Mouse (Mus musculus) right cerebral cortex, adult 18-20 months (tissue): Measurements from ENCODE around the gene Mrpl2.

Source experiments
- DNase-seq: peaks from one replicate; pipeline ENCODE4 v3.0.0; 2022; ENCODE audit warnings: mixed read lengths

The Mrpl2 gene

DNA sequence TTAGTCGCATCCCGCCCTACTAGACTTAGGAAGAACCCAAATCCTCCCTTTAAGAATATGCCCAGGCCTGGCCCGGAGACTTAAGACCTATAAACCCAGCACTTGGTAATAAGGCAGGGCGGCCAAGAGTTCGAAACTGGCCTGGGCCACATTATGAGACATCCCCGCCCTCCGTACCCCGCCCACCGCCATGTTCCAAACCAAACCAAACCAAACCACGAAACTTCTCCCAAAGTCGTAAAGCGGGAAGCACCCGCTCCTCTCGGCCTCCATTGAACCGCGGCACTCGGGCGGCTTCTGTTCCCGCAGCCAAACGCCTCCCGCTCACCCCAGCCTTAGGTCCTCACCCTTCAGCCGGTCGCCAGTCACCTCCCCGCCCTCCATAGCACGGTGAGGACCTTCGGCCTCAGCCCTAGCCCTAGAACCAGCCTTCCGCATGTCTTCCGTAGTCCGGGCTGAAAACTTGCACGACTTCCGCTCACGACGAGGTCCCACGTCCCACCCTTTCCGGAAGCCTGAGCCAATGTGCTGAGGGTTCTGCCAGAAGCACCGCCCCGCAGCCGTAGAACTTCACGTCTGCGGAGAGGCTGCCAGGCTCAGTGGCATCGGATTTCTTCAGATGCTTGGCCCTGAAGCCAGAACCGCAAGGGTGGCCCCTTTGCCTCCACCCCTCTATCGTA, 28.0 kb downstream of the Mrpl2 start, which contains the start of gene Rrp36:
Rrp36 (minus strand) TSS at position 503 of the 680 bp plus-strand sequence.
- DNase-seq, result peak; percentile 92

DNA sequence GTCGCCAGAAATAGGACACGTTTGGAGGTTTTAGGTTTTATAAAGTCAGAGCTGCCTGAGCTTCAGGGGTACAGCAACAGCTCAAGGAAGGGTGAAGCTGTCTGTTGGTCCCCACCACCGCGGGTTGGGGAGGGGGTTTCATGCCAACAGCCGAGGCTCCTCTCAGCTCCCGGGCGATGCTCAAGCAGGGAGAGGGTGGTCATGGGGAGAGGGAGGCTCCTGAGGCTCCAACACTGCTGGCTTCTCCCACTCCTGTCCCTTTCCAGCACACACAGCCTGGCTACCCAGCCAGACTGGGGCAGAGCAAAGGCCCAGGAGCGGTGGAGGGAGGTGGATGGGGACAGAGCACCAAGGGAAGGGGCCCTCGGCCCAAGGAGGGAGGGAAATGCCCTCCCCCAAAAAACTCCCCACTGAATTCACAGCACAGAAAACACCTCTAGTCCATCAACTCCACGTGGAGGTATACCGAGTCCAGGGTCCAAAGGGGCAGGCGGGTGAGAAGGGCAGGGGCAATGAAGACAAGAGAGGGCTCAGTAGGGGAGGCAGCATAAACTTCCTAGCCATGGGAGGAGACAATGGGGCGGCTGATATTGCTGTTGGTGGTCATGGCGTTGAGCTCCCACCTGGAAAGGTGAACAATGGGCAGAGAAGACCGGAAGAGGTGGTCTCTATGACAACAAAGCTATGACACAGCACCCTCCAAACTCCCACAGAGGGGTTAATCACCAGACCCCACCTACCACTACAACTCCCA, 28.7 kb downstream of the Mrpl2 start:
- no peak for DNase-seq

DNA sequence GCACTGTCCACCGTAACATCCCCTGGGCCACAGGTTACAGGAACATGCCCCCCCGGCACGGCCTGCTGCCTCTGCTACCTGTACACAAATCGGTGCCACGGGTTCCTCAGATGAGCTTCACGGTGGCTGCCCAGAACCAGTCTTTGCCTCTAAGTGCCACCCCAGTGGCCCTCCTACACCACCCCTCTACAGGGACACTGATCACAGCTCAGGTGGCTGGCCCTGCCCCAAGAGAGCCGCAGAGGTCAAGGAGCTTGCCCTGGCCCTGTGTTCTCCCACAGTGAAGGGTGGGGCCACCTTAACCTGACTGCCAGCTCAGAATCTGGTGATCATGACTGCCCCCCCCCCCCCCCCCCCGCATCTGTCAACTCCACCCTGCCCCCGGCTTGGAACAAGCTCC, 32.4 kb downstream of the Mrpl2 start, which contains the start of gene Mea1:
Mea1 (plus strand) TSS at position 378 of the 400 bp plus-strand sequence.
- no peak for DNase-seq

GRCm38 (mm10) chr17:46678911-46679310, 32.9 kb downstream of the Mrpl2 start:
- DNase-seq, result no peak

DNA sequence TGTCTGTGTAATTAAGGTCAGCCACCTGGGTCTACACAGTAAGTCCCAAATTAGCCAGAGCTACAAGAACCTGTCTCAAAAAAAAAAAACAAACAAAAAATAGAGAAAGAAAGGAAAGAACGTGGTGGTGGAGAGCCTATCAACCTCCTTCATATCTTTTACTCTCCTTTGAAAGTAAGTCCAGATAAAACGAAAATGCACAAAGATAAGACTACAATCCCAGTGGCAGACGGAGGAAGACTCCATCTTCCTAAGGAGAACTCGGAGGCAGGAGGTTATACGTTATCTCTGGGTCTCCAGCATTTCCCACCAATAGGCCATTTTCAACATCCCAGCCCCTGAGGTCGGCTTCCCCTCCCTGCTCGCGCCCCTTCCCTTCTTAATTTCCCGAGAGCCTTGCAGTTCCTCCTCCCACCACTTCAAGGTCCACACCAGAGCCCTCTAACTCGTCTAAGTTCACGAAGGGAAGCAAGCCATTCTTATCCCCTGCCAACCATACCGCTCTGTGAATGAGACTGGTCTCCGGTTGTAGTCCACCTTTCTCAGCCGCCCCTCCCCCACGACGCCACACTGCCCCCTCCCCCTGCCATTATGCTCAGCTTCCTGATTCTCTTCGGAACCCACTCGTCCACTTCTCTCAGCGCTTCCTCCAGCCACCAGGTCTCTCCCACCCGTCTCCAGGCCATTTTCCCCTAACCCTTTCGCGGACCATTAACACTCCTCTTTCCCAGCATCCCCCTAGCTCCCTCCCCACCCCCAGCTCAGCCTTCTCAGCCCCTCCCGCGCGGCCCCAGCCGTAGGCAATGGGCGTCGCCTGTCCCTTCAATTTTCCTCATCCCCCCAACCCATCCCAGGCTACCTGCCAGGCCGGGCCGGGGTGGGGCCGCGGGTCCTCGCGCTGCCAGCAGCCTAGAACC, 34.1 kb downstream of the Mrpl2 start:
- DNase-seq, result peak; percentile 29

DNA sequence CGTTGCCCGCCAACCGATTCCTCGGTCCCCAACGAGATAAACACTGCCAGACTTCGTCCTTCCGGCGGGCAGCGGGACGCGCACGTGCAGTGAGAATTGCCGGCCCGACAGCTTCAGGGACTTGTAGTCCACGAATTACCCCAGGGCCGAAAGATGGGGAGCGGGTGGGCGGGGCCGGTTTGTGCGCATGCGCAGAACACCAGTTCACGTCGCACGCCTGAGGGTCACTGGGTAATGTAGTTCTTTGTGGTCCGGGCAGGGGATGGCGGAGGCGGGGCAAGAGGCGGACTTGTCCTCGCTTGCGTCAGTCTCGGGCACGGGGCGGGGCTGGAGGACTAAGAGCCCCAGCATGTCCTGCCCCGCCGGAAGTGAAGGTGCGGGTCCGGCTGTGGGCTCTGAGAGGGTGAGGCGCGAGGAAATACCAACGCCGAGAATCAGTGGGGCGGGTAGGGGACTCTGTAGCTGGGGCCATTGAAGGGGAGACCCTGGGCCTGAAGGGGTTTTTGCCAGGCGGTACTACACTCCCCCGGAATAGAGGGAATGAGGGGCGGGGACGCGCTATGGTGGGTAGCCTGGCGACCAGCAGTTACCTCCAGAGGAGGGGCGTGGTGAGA, 34.8 kb downstream of the Mrpl2 start, which contains the start of gene Klhdc3:
Klhdc3 (minus strand) TSS at position 155 of the 614 bp plus-strand sequence.
- peak; percentile 98 for DNase-seq

GRCm38 (mm10) chr17:46681466-46682118, 35.6 kb downstream of the Mrpl2 start:
- DNase-seq, result no peak

- DNase-seq, result no peak
Observed at GRCm38 (mm10) chr17:46682654-46683389, 36.8 kb downstream of the Mrpl2 start.

DNA sequence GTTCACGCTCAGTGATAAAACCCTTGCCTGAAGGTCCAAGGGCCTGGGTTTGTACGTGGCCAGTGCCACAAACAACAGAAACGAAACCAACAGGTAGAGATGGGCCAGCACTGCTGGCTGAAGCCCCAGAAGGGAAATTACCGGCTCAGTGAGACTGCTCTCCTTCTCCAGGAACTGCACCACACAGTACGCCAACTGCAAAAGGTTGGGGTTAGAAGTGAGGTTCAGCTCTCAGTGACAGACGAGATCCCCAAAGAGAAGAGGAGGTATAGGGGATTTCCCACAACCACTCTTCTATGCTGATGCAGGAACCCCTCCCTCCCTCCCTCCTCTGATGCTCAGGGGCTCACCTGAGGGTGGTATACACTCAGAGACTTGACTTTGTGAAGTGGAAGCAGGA, 39.9 kb downstream of the Mrpl2 start:
- no peak for DNase-seq

DNA sequence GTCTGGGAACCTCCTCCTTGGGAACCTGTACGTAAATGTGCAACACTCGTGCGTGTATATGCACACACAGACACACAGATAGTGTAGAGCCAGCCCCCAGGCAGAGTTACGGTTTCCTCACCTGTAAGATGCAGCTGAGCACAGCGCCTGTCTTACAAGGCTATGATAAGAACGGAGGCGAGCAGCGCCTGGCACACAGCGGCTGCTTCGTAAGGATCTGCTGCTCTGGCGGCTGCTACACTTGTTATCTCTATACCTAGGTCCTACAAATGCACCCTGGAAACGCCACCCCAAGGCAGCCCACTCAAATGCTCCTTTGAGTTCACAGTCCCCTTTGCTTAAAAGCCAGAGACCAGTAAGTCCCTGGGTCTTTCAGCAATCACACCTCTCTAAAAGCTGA, 44.6 kb downstream of the Mrpl2 start:
- no peak for DNase-seq

DNA sequence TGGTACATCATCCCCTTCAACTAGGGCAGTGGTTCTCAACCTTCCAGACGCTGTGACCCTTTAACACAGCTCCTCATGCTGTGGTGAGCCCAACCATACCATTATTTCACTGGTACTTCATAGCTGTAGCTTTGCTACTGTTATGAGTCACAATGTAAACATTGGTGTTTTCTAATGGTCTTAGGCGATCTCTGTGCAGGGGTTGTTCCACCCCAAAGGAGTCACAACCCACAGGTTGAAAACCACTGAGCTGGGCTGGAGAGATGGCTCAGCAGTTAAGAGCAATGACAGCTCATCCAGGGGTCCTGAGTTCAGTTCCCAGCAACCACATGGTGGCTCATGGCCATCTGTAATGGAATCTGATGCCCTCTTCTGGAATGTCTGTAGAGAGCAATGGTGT, 45.4 kb downstream of the Mrpl2 start:
- DNase-seq, result no peak

GRCm38 (mm10) chr17:46694517-46695063, 48.6 kb downstream of the Mrpl2 start:
- no peak for DNase-seq

GRCm38 (mm10) chr17:46698515-46698914, 52.5 kb downstream of the Mrpl2 start:
- no peak for DNase-seq

GRCm38 (mm10) chr17:46699245-46699644, 53.2 kb downstream of the Mrpl2 start:
- no peak for DNase-seq
